Mouse (Mus musculus) thymus, adult 2 months (tissue): Measurements from ENCODE around the gene Ssmem1.

Experiments
- CTCF ChIP-seq: fragments of 200-500 bp; IDR thresholded peaks from 2 replicates; pipeline ENCODE4 v1.5.1; 2012; ENCODE audit warnings: mild to moderate bottlenecking, control low read depth, low read length, moderate library complexity, borderline replicate concordance; ENCODE audit not compliant: control insufficient read depth, poor library complexity, insufficient read depth; ENCODE audit errors: extremely low read depth
- POLR2A ChIP-seq: fragments of 200-500 bp; IDR thresholded peaks from 2 replicates; pipeline ENCODE4 v1.6.1; 2012; ENCODE audit warnings: mild to moderate bottlenecking, low read length, control low read depth, moderate library complexity; ENCODE audit not compliant: control insufficient read depth, poor library complexity, insufficient read depth; ENCODE audit errors: extremely low read depth

- TF ChIP-seq POLR2A (no peak), CTCF (no peak)
Observed at GRCm38 (mm10) chr6:30568069-30568468, 58.4 kb downstream of the Ssmem1 start, which contains the start of gene Cpa4.
